Mouse (Mus musculus) bone marrow macrophage, adult 2 months (primary cell): ENCODE measurements around the gene Plppr1.

Source experiments
- CTCF ChIP-seq: IDR thresholded peaks from 2 replicates; pipeline ENCODE4 v1.5.1; 2012; ENCODE audit warnings: low read depth, mild to moderate bottlenecking, low read length, moderate library complexity
- POLR2A ChIP-seq: IDR thresholded peaks from 2 replicates; pipeline ENCODE4 v1.6.1; 2012; ENCODE audit warnings: mild to moderate bottlenecking, low read depth, low read length, borderline replicate concordance

DNA sequence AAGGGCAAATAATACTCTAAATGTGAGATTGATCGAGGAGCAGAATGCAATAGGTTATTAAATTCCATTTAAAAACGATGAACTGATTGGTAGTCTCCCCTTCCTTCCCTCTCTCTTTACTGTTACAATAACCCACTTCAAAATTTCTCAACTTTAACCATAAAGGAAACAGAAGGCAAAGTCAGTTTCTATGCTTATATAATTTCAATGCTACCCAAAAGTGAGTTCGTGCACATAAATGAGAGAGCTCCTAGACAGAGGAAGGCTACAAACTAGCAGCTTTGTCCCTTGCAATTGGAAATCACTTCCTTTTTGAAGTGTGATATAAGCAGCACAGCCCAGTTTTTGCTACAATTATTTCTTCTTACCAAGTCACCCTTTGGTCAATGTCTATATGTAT, 193.1 kb downstream of the Plppr1 start:
- no peak for TF ChIP-seq POLR2A
- no peak for TF ChIP-seq CTCF
